Mouse (Mus musculus) hindbrain, embryonic 16.5 days (tissue): ENCODE measurements at regions not wholly inside any gene's neighbourhood (a gene's known extent, or its start where the extent isn't known, plus 50 kb on each side); places are given as distances from the start of the nearest gene placed in this dataset.
A peak's percentile ranks its signal among the peaks of the same experiment; 100 is the strongest.

Experiments
- ATAC-seq: fragments of 200-750 bp; cut with Nextera tagmentation; 2 replicates; pipeline ENCODE4 v1.8.0; 2017; ENCODE audit warnings: moderate TSS enrichment, moderate library complexity
- H3K27ac ChIP-seq: fragments of 300-500 bp; sonication (generic); 2 replicates; pipeline ENCODE4 v1.5.1; 2014; ENCODE audit warnings: low read depth, mild to moderate bottlenecking, control low read depth, low read length, moderate library complexity
- H3K27me3 ChIP-seq: fragments of 300-500 bp; sonication (generic); replicated peaks from 2 replicates; pipeline ENCODE4 v1.6.1; 2014; ENCODE audit warnings: low read length; ENCODE audit not compliant: control insufficient read depth, insufficient read depth
- H3K36me3 ChIP-seq: fragments of 300-500 bp; sonication (generic); 2 replicates; pipeline ENCODE4 v1.6.1; 2014; ENCODE audit warnings: mild to moderate bottlenecking, low read length, moderate library complexity, mixed read lengths; ENCODE audit not compliant: control insufficient read depth, insufficient read depth
- H3K4me1 ChIP-seq: fragments of 300-500 bp; sonication (generic); 2 replicates; pipeline ENCODE4 v1.6.1; 2014; ENCODE audit warnings: low read depth, low read length; ENCODE audit not compliant: control insufficient read depth, insufficient read depth
- H3K4me2 ChIP-seq: fragments of 300-500 bp; sonication (generic); 2 replicates; pipeline ENCODE4 v1.6.1; 2014; ENCODE audit warnings: mild to moderate bottlenecking, low read length, control low read depth, moderate library complexity
- H3K4me3 ChIP-seq: fragments of 300-500 bp; sonication (generic); 2 replicates; pipeline ENCODE4 v1.5.1; 2014; ENCODE audit warnings: mild to moderate bottlenecking, low read length, control low read depth, moderate library complexity
- H3K9ac ChIP-seq: fragments of 300-500 bp; sonication (generic); 2 replicates; pipeline ENCODE4 v1.6.1; 2014; ENCODE audit warnings: low read depth, mild to moderate bottlenecking, control low read depth, low read length, moderate library complexity
- H3K9me3 ChIP-seq: fragments of 300-500 bp; sonication (generic); 2 replicates; pipeline ENCODE4 v1.6.1; 2014; ENCODE audit warnings: mild to moderate bottlenecking, low read length, moderate library complexity; ENCODE audit not compliant: control insufficient read depth
- WGBS: fragments of 180-500 bp; shearing (Covaris S2); extraction: QIAGEN DNeasy Blood & Tissue Kit; methylation state at CpG from one replicate; pipeline ENCODE4 v1.1.7; 2014; 5-methylcytosine and 5-hydroxymethylcytosine counted together

GRCm38 (mm10) chr1:64287068-64287467, 165.0 kb upstream of the Klf7 start:
- Histone ChIP-seq H3K36me3 (no peaks in the 10 kb centered on the region), H3K9me3 (no peaks in the 10 kb centered on the region), H3K9ac (no peak overlapping the region), H3K27me3 (no peaks in the 10 kb centered on the region), H3K27ac (no peak overlapping the region), H3K4me1 (peaks cover 3% of the 10 kb centered on the region), H3K4me2 (no peak overlapping the region), H3K4me3 (no peak overlapping the region)
- 88% methylated on average over 2 of the region's 2 CpGs for WGBS
- ATAC-seq = no peak

GRCm38 (mm10) chr1:64284656-64285055, 162.6 kb upstream of the Klf7 start:
- Histone ChIP-seq H3K9me3 (no peaks in the 10 kb centered on the region), H3K4me1 (peaks cover 3% of the 10 kb centered on the region), H3K27me3 (no peaks in the 10 kb centered on the region), H3K4me2 (no peak overlapping the region), H3K9ac (no peak overlapping the region), H3K4me3 (no peak overlapping the region), H3K36me3 (no peaks in the 10 kb centered on the region), H3K27ac (no peak overlapping the region)
- ATAC-seq = no peak
- WGBS = 77% methylated on average over 8 of the region's 8 CpGs

- Histone ChIP-seq H3K4me3 (no peak overlapping the region), H3K9ac (no peak overlapping the region), H3K36me3 (no peaks in the 10 kb centered on the region), H3K27me3 (no peaks in the 10 kb centered on the region), H3K4me1 (no peaks in the 10 kb centered on the region), H3K27ac (no peak overlapping the region), H3K4me2 (no peak overlapping the region), H3K9me3 (no peaks in the 10 kb centered on the region)
- ATAC-seq = no peak
Measured at GRCm38 (mm10) chr1:64275865-64276264, 153.8 kb upstream of the Klf7 start.

- no peaks in the 10 kb centered on the region for H3K9me3 ChIP-seq
- H3K27me3 ChIP-seq = no peaks in the 10 kb centered on the region
- H3K36me3 ChIP-seq = no peaks in the 10 kb centered on the region
- H3K27ac ChIP-seq = no peak overlapping the region
- no peak overlapping the region for H3K9ac ChIP-seq
- H3K4me3 ChIP-seq = no peak overlapping the region
- ATAC-seq = no peak
- no peaks in the 10 kb centered on the region for H3K4me1 ChIP-seq
- no peak overlapping the region for H3K4me2 ChIP-seq
- 89% methylated on average over 3 of the region's 3 CpGs for WGBS
Measured at GRCm38 (mm10) chr1:64275086-64275802, 153.2 kb upstream of the Klf7 start.

GRCm38 (mm10) chr1:64257237-64257636, 135.2 kb upstream of the Klf7 start:
- no peak for ATAC-seq
- WGBS = 25% methylated on average over 2 of the region's 2 CpGs
- H3K36me3 ChIP-seq = no peaks in the 10 kb centered on the region
- H3K9me3 ChIP-seq = no peaks in the 10 kb centered on the region
- peaks cover 12% of the 10 kb centered on the region for H3K4me1 ChIP-seq
- no peak overlapping the region for H3K27ac ChIP-seq
- no peak overlapping the region for H3K9ac ChIP-seq
- H3K4me3 ChIP-seq = no peak overlapping the region
- no peak overlapping the region for H3K4me2 ChIP-seq
- no peaks in the 10 kb centered on the region for H3K27me3 ChIP-seq

- Histone ChIP-seq H3K4me2 (no peak overlapping the region; the same call in 1 of the 2 replicates), H3K27me3 (no peaks in the 10 kb centered on the region)
- ATAC-seq = peak; percentile 81
Measured at GRCm38 (mm10) chr1:64255554-64256295, 133.6 kb upstream of the Klf7 start.

GRCm38 (mm10) chr1:64254673-64255072, 132.6 kb upstream of the Klf7 start:
- no peak for ATAC-seq
- Histone ChIP-seq H3K4me3 (no peak overlapping the region), H3K27ac (peak overlapping the region; percentile 39; the same call in 1 of the 2 replicates), H3K36me3 (no peaks in the 10 kb centered on the region), H3K9ac (no peak overlapping the region), H3K4me1 (peaks cover 12% of the 10 kb centered on the region), H3K27me3 (no peaks in the 10 kb centered on the region), H3K4me2 (no peak overlapping the region), H3K9me3 (no peaks in the 10 kb centered on the region)
- 66% methylated on average over 8 of the region's 8 CpGs for WGBS

More at GRCm38 (mm10) chr1:64255554-64256295, 133.6 kb upstream of the Klf7 start:
- no peak overlapping the region for H3K4me3 ChIP-seq
- peak overlapping the region; percentile 59; the same call in 1 of the 2 replicates for H3K27ac ChIP-seq
- H3K36me3 ChIP-seq = no peaks in the 10 kb centered on the region
- H3K9ac ChIP-seq = no peak overlapping the region
- H3K9me3 ChIP-seq = no peaks in the 10 kb centered on the region
- 47% methylated on average over 14 of the region's 14 CpGs for WGBS
- peaks cover 12% of the 10 kb centered on the region for H3K4me1 ChIP-seq

GRCm38 (mm10) chr1:64253996-64254395, 131.9 kb upstream of the Klf7 start:
- H3K27ac ChIP-seq = no peak overlapping the region
- H3K27me3 ChIP-seq = no peaks in the 10 kb centered on the region
- H3K36me3 ChIP-seq = no peaks in the 10 kb centered on the region
- no peak for ATAC-seq
- H3K4me1 ChIP-seq = peaks cover 12% of the 10 kb centered on the region
- WGBS = 22% methylated on average over 8 of the region's 8 CpGs
- H3K4me2 ChIP-seq = no peak overlapping the region
- no peak overlapping the region for H3K4me3 ChIP-seq
- no peak overlapping the region for H3K9ac ChIP-seq
- H3K9me3 ChIP-seq = no peaks in the 10 kb centered on the region

GRCm38 (mm10) chr1:64242401-64242800, 120.3 kb upstream of the Klf7 start:
- 44% methylated on average over 2 of the region's 2 CpGs for WGBS
- no peak overlapping the region for H3K4me3 ChIP-seq
- H3K36me3 ChIP-seq = no peaks in the 10 kb centered on the region
- H3K27ac ChIP-seq = no peak overlapping the region
- H3K9me3 ChIP-seq = 0 out of 2 replicates have a peak, but pooled peaks cover 3% of the 10 kb centered on the region
- ATAC-seq = no peak
- H3K4me2 ChIP-seq = no peak overlapping the region
- H3K4me1 ChIP-seq = no peaks in the 10 kb centered on the region
- H3K27me3 ChIP-seq = no peaks in the 10 kb centered on the region
- no peak overlapping the region for H3K9ac ChIP-seq
